Mouse (Mus musculus): ENCODE measurements around the gene Mast1. TPM values are rescaled to one million over a fixed set of nuclear protein-coding genes. Genes with fewer than 3 reads are reported as not detected.
A peak's percentile ranks its signal among the peaks of the same experiment; 100 is the strongest.

Gene Mast1
- polyA plus RNA-seq, 1 experiment: not detected

GRCm38 (mm10) chr8:84944478-84945160, 7.5 kb upstream of the Mast1 start:
- Histone ChIP-seq H3K4me2 (ENCODE audit: low read depth) (peak overlapping the region; percentile 9), H3K36me3 (ENCODE audit: control insufficient read depth, insufficient read depth) (no peaks in the 10 kb centered on the region), H3K79me2 (ENCODE audit: control insufficient read depth, insufficient read depth) (no peaks in the 10 kb centered on the region), H3K4me3 (no peak overlapping the region), H3K27me3 (ENCODE audit: control insufficient read depth, insufficient read depth, insufficient read length) (peaks cover 27% of the 10 kb centered on the region), H3ac (ENCODE audit: control insufficient read depth, insufficient read length) (no peak overlapping the region)
- TF ChIP-seq MAX (IDR thresholded peaks at IDR 0.05; ENCODE audit: low read depth) (no peak), MYOG (IDR thresholded peaks at IDR 0.05; ENCODE audit: control insufficient read depth in 1 of 3, insufficient read depth in 1 of 3, insufficient read length in 2 of 3, low read depth in 2 of 3) (no peak), TCF3 (IDR thresholded peaks at IDR 0.05; ENCODE audit: insufficient read length, low read depth) (no peak), USF1 (IDR thresholded peaks at IDR 0.05; ENCODE audit: low read depth) (no peak), SRF (IDR thresholded peaks at IDR 0.05; ENCODE audit: control insufficient read depth, insufficient read length, low read depth) (no peak), REST (IDR thresholded peaks at IDR 0.05; ENCODE audit: insufficient read depth, insufficient read length) (no peak), POLR2A (IDR thresholded peaks at IDR 0.05; ENCODE audit: insufficient read length, low read depth) (no peak), MYOD1 (IDR thresholded peaks at IDR 0.05; ENCODE audit: control insufficient read depth in 1 of 3, insufficient read length in 2 of 3, low read depth in 2 of 3) (no peak), TCF12 (IDR thresholded peaks at IDR 0.05; ENCODE audit: insufficient read depth, poor library complexity, severe bottlenecking) (no peak), POLR2AphosphoS2 (IDR thresholded peaks at IDR 0.05; ENCODE audit: insufficient read length, low read depth) (no peak), CEBPB (IDR thresholded peaks at IDR 0.05; ENCODE audit: insufficient read depth, poor library complexity, severe bottlenecking) (no peak), E2F4 (IDR thresholded peaks at IDR 0.05; ENCODE audit: insufficient read depth) (no peak)

GRCm38 (mm10) chr8:84943699-84944098, 6.5 kb upstream of the Mast1 start:
- H3K4me3 ChIP-seq: no peak overlapping the region
- H3K4me2 ChIP-seq (ENCODE audit: low read depth): no peak overlapping the region
- no peak for TF ChIP-seq MYOD1 (IDR thresholded peaks at IDR 0.05; ENCODE audit: control insufficient read depth in 1 of 3, insufficient read length in 2 of 3, low read depth in 2 of 3)
- TF ChIP-seq CEBPB (IDR thresholded peaks at IDR 0.05; ENCODE audit: insufficient read depth, poor library complexity, severe bottlenecking): no peak
- TF ChIP-seq SRF (IDR thresholded peaks at IDR 0.05; ENCODE audit: control insufficient read depth, insufficient read length, low read depth): no peak
- TF ChIP-seq TCF12 (IDR thresholded peaks at IDR 0.05; ENCODE audit: insufficient read depth, poor library complexity, severe bottlenecking): no peak
- no peak for TF ChIP-seq POLR2A (IDR thresholded peaks at IDR 0.05; ENCODE audit: insufficient read length, low read depth)
- no peak for TF ChIP-seq MYOG (IDR thresholded peaks at IDR 0.05; ENCODE audit: control insufficient read depth in 1 of 3, insufficient read depth in 1 of 3, insufficient read length in 2 of 3, low read depth in 2 of 3)
- TF ChIP-seq USF1 (IDR thresholded peaks at IDR 0.05; ENCODE audit: low read depth): no peak
- TF ChIP-seq POLR2AphosphoS2 (IDR thresholded peaks at IDR 0.05; ENCODE audit: insufficient read length, low read depth): no peak
- no peak for TF ChIP-seq TCF3 (IDR thresholded peaks at IDR 0.05; ENCODE audit: insufficient read length, low read depth)
- TF ChIP-seq MAX (IDR thresholded peaks at IDR 0.05; ENCODE audit: low read depth): no peak
- TF ChIP-seq REST (IDR thresholded peaks at IDR 0.05; ENCODE audit: insufficient read depth, insufficient read length): no peak
- TF ChIP-seq E2F4 (IDR thresholded peaks at IDR 0.05; ENCODE audit: insufficient read depth): no peak
- H3K79me2 ChIP-seq (ENCODE audit: control insufficient read depth, insufficient read depth): no peaks in the 10 kb centered on the region
- H3K27me3 ChIP-seq (ENCODE audit: control insufficient read depth, insufficient read depth, insufficient read length): peaks cover 26% of the 10 kb centered on the region
- no peak overlapping the region for H3ac ChIP-seq (ENCODE audit: control insufficient read depth, insufficient read length)
- H3K36me3 ChIP-seq (ENCODE audit: control insufficient read depth, insufficient read depth): no peaks in the 10 kb centered on the region

GRCm38 (mm10) chr8:84937620-84938485, 694 bp upstream of the Mast1 start:
- H3K4me2 ChIP-seq (ENCODE audit: low read depth): no peak overlapping the region
- TF ChIP-seq CEBPB (IDR thresholded peaks at IDR 0.05; ENCODE audit: insufficient read depth, poor library complexity, severe bottlenecking) (no peak), MYOG (IDR thresholded peaks at IDR 0.05; ENCODE audit: control insufficient read depth in 1 of 3, insufficient read depth in 1 of 3, insufficient read length in 2 of 3, low read depth in 2 of 3) (no peak), POLR2AphosphoS2 (IDR thresholded peaks at IDR 0.05; ENCODE audit: insufficient read length, low read depth) (no peak), TCF12 (IDR thresholded peaks at IDR 0.05; ENCODE audit: insufficient read depth, poor library complexity, severe bottlenecking) (no peak), TCF3 (IDR thresholded peaks at IDR 0.05; ENCODE audit: insufficient read length, low read depth) (no peak), USF1 (IDR thresholded peaks at IDR 0.05; ENCODE audit: low read depth) (no peak), SRF (IDR thresholded peaks at IDR 0.05; ENCODE audit: control insufficient read depth, insufficient read length, low read depth) (no peak), E2F4 (IDR thresholded peaks at IDR 0.05; ENCODE audit: insufficient read depth) (no peak), MYOD1 (IDR thresholded peaks at IDR 0.05; ENCODE audit: control insufficient read depth in 1 of 3, insufficient read length in 2 of 3, low read depth in 2 of 3) (no peak), REST (IDR thresholded peaks at IDR 0.05; ENCODE audit: insufficient read depth, insufficient read length) (no peak), MAX (IDR thresholded peaks at IDR 0.05; ENCODE audit: low read depth) (no peak), POLR2A (IDR thresholded peaks at IDR 0.05; ENCODE audit: insufficient read length, low read depth) (no peak)

More at GRCm38 (mm10) chr8:84937620-84938485, 694 bp upstream of the Mast1 start:
- Histone ChIP-seq H3K79me2 (ENCODE audit: control insufficient read depth, insufficient read depth) (no peaks in the 10 kb centered on the region), H3ac (ENCODE audit: control insufficient read depth, insufficient read length) (no peak overlapping the region), H3K4me3 (no peak overlapping the region), H3K27me3 (ENCODE audit: control insufficient read depth, insufficient read depth, insufficient read length) (peaks cover 44% of the 10 kb centered on the region), H3K36me3 (ENCODE audit: control insufficient read depth, insufficient read depth) (no peaks in the 10 kb centered on the region)
